Mouse (Mus musculus) myocyte (in vitro differentiated cells): ENCODE data around the gene Twnk. TPM values are rescaled to one million over a fixed set of nuclear protein-coding genes. Genes with fewer than 3 reads are reported as not detected.

ENCODE experiments used
- H3K27me3 ChIP-seq: one replicate; pipeline ENCODE4 v1.6.1; 2011; ENCODE audit not compliant: control insufficient read depth, insufficient read depth, insufficient read length
- H3K36me3 ChIP-seq: one replicate; pipeline ENCODE4 v1.6.1; 2011; ENCODE audit not compliant: control insufficient read depth, insufficient read depth
- H3K4me2 ChIP-seq: one replicate; pipeline ENCODE4 v1.6.1; 2011; ENCODE audit warnings: low read depth, control low read depth
- H3K4me3 ChIP-seq: one replicate; pipeline ENCODE4 v1.5.1; 2011; ENCODE audit warnings: mild to moderate bottlenecking, control low read depth, moderate library complexity
- H3K79me2 ChIP-seq: one replicate; pipeline ENCODE4 v1.6.1; 2011; ENCODE audit not compliant: control insufficient read depth, insufficient read depth
- H3ac ChIP-seq: one replicate; pipeline ENCODE4 v1.6.1; 2011; ENCODE audit not compliant: control insufficient read depth, insufficient read length
- CEBPB ChIP-seq: IDR thresholded peaks from 2 replicates; pipeline ENCODE4 v1.6.1; 2011; ENCODE audit warnings: mild to moderate bottlenecking, moderate library complexity; ENCODE audit not compliant: poor library complexity, insufficient read depth, severe bottlenecking
- E2F4 ChIP-seq: IDR thresholded peaks from one replicate; pipeline ENCODE4 v1.6.1; 2011; ENCODE audit warnings: mild to moderate bottlenecking, control low read depth, moderate library complexity; ENCODE audit not compliant: insufficient read depth
- MAX ChIP-seq: IDR thresholded peaks from one replicate; pipeline ENCODE4 v1.6.1; 2011; ENCODE audit warnings: low read depth, mild to moderate bottlenecking, control low read depth
- MYOD1 ChIP-seq, 3 experiments: IDR thresholded peaks; one replicate each; pipeline ENCODE4 v1.6.1; 2011; ENCODE audit warnings: control low read depth in 2 of 3, low read depth in 2 of 3, mild to moderate bottlenecking in 2 of 3, moderate library complexity in 1 of 3; ENCODE audit not compliant: insufficient read length in 2 of 3, control insufficient read depth in 1 of 3
- MYOG ChIP-seq, 3 experiments: IDR thresholded peaks; one replicate each; pipeline ENCODE4 v1.6.1; 2011; ENCODE audit warnings: control low read depth in 2 of 3, low read depth in 2 of 3, mild to moderate bottlenecking in 2 of 3; ENCODE audit not compliant: insufficient read length in 2 of 3, control insufficient read depth in 1 of 3, insufficient read depth in 1 of 3
- POLR2A ChIP-seq: IDR thresholded peaks from one replicate; pipeline ENCODE4 v1.6.1; 2011; ENCODE audit warnings: low read depth, mild to moderate bottlenecking, control low read depth, moderate library complexity; ENCODE audit not compliant: insufficient read length
- POLR2AphosphoS2 ChIP-seq: IDR thresholded peaks from one replicate; pipeline ENCODE4 v1.6.1; 2011; ENCODE audit warnings: low read depth, control low read depth; ENCODE audit not compliant: insufficient read length
- REST ChIP-seq: IDR thresholded peaks from one replicate; pipeline ENCODE4 v1.6.1; 2011; ENCODE audit warnings: mild to moderate bottlenecking, control low read depth, moderate library complexity; ENCODE audit not compliant: insufficient read depth, insufficient read length
- SRF ChIP-seq: IDR thresholded peaks from one replicate; pipeline ENCODE4 v1.6.1; 2011; ENCODE audit warnings: low read depth; ENCODE audit not compliant: control insufficient read depth, insufficient read length
- TCF12 ChIP-seq: IDR thresholded peaks from one replicate; pipeline ENCODE4 v1.6.1; 2011; ENCODE audit warnings: mild to moderate bottlenecking, control low read depth; ENCODE audit not compliant: poor library complexity, insufficient read depth, severe bottlenecking
- TCF3 ChIP-seq: IDR thresholded peaks from one replicate; pipeline ENCODE4 v1.6.1; 2011; ENCODE audit warnings: low read depth, control low read depth; ENCODE audit not compliant: insufficient read length
- USF1 ChIP-seq: IDR thresholded peaks from one replicate; pipeline ENCODE4 v1.6.1; 2011; ENCODE audit warnings: low read depth, mild to moderate bottlenecking, control low read depth, moderate library complexity
- polyA plus RNA-seq: library from polyadenylated mRNA; unstranded; fragments of >200 nt; fragmentation: generic; extraction: Trizol; gene quantifications from one replicate; pipeline ENCODE4 v1.2.1, GENCODE M21; 2012; ENCODE audit warnings: missing spikeins

Twnk gene
- polyA plus RNA-seq, 1 experiment = 13.5 TPM

DNA sequence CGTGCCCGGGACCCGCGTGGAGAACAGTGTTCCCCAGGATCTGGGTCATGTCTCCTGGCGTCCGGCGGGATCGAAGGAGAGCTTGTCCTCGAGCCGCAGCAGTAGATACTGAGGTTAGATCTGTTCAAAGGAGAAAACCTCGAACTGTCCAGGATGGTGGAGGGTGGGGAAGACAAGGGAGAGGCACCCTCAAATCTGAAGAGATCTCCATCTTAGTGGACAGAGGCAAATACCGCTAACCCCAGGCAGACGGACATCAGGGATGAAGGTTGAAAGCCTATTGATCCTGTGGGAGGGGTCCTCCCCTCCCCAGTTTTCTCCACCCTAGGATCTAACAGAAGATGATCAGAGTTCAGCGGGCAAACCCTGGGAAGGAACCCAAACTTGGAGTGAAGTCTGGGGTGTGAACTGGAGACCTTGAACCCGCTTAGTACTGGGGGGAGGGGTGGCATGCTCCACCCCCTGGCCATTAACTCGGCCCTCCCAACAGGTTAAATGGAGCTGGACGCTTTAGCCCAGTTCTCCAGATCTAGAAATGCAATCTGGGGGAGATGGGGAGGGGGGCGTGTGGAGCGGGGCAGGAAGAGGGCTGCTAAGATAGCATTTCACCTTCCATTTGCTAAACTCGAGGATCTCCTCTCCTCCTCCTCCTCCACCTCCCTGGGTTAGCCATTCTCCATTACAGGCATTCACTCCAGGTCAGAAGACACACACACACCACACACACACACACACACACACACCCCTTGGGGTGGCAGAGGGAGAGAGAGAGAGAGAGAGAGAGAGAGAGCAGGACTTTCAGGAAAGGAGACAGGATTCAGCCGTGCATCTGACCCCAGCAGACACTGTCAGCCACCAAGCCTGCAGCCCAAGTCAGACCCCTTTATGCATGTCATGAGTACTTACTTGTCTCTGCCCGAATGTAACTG lies 15.6 kb upstream of the Twnk start:
- Histone ChIP-seq H3K4me3 (no peak overlapping the region), H3K36me3 (no peaks in the 10 kb centered on the region), H3K79me2 (no peaks in the 10 kb centered on the region), H3ac (no peak overlapping the region), H3K4me2 (peak overlapping the region; percentile 61), H3K27me3 (peaks cover 5% of the 10 kb centered on the region)
- TF ChIP-seq TCF12 (no peak), POLR2A (no peak), TCF3 (no peak), REST (no peak), USF1 (no peak), SRF (no peak), MAX (no peak), E2F4 (no peak), MYOG (IDR thresholded peaks at IDR 0.05; ENCODE audit: control insufficient read depth in 1 of 3, insufficient read depth in 1 of 3, insufficient read length in 2 of 3, low read depth in 2 of 3) (no peak), POLR2AphosphoS2 (no peak), MYOD1 (IDR thresholded peaks at IDR 0.05; ENCODE audit: control insufficient read depth in 1 of 3, insufficient read length in 2 of 3, low read depth in 2 of 3) (no peak)

DNA sequence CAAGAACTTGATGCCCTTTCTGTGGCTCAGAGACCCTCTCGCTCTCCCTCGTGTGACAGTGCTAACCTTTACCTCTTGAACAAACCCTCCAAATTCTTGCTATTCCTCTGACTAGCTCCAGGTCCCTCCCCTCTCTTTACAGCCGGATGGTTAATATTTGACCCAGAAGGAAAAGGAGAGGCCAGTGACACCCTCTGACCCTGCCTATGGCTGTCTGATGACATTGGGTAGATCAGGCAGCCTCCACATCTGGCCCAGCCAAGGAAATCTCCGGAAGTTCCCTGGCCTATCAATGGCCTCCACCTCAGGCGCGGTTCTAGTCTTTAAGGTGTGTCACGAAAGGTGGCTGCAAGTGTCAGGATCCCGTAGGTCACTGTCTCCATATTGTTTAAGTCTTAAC lies 14.4 kb upstream of the Twnk start:
- Histone ChIP-seq H3K27me3 (peaks cover 5% of the 10 kb centered on the region), H3ac (no peak overlapping the region), H3K79me2 (no peaks in the 10 kb centered on the region), H3K4me3 (no peak overlapping the region), H3K4me2 (no peak overlapping the region), H3K36me3 (no peaks in the 10 kb centered on the region)
- TF ChIP-seq TCF3 (no peak), USF1 (no peak), POLR2AphosphoS2 (no peak), E2F4 (no peak), MYOG (IDR thresholded peaks at IDR 0.05; ENCODE audit: control insufficient read depth in 1 of 3, insufficient read depth in 1 of 3, insufficient read length in 2 of 3, low read depth in 2 of 3) (no peak), REST (no peak), CEBPB (no peak), TCF12 (no peak), MYOD1 (IDR thresholded peaks at IDR 0.05; ENCODE audit: control insufficient read depth in 1 of 3, insufficient read length in 2 of 3, low read depth in 2 of 3) (no peak), MAX (no peak), SRF (no peak), POLR2A (no peak)

DNA sequence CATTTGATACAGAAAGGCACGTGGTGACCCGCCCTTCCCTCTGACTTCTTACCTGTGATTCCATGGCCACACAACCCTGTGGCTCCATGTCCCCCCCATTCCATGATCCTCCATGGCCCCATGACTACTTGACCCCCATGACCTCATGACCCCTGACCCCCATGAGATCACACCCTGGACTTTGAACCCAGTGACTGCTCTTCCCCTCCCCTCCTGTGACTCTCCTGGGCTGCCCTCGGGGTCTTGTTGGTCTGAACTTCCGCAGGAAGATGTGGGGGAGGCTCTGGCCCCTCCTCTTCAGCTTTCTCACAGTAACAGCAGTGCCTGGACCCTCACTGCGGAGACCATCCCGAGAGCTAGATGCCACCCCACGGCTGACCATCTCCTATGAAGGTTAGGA lies 13.2 kb upstream of the Twnk start:
- TF ChIP-seq E2F4 (no peak), SRF (no peak), MYOG (IDR thresholded peaks at IDR 0.05; ENCODE audit: control insufficient read depth in 1 of 3, insufficient read depth in 1 of 3, insufficient read length in 2 of 3, low read depth in 2 of 3) (no peak), MYOD1 (IDR thresholded peaks at IDR 0.05; ENCODE audit: control insufficient read depth in 1 of 3, insufficient read length in 2 of 3, low read depth in 2 of 3) (no peak), REST (no peak), USF1 (no peak), POLR2AphosphoS2 (no peak), MAX (no peak), POLR2A (no peak), CEBPB (no peak), TCF12 (no peak), TCF3 (no peak)
- H3K36me3 ChIP-seq = no peaks in the 10 kb centered on the region
- peaks cover 5% of the 10 kb centered on the region for H3K27me3 ChIP-seq
- no peaks in the 10 kb centered on the region for H3K79me2 ChIP-seq
- no peak overlapping the region for H3ac ChIP-seq
- H3K4me3 ChIP-seq = no peak overlapping the region
- H3K4me2 ChIP-seq = no peak overlapping the region

DNA sequence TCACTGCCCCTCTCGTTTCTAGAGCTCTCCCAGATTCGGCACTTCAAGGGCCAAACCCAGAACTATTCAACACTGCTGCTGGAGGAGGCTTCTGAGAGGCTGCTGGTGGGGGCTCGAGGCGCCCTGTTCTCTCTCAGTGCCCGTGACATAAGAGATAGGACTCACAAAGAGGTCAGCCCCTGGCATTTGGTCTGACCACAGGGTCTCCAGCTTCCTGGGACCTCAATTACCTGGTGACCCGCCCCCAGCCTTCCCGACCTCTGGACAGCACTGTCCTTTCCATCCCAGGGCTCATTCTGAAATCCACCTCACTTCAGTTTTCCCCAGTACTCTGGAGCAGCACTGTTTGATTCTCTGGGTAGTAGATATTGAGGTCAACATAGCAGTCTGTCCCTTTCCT lies 12.8 kb upstream of the Twnk start:
- Histone ChIP-seq H3K4me2 (no peak overlapping the region), H3K79me2 (no peaks in the 10 kb centered on the region), H3K4me3 (no peak overlapping the region), H3K27me3 (peaks cover 5% of the 10 kb centered on the region), H3ac (no peak overlapping the region), H3K36me3 (no peaks in the 10 kb centered on the region)
- TF ChIP-seq CEBPB = no peak
- TF ChIP-seq SRF = no peak
- TF ChIP-seq TCF3 = no peak
- no peak for TF ChIP-seq MYOD1 (IDR thresholded peaks at IDR 0.05; ENCODE audit: control insufficient read depth in 1 of 3, insufficient read length in 2 of 3, low read depth in 2 of 3)
- no peak for TF ChIP-seq MAX
- TF ChIP-seq REST = no peak
- no peak for TF ChIP-seq POLR2AphosphoS2

DNA sequence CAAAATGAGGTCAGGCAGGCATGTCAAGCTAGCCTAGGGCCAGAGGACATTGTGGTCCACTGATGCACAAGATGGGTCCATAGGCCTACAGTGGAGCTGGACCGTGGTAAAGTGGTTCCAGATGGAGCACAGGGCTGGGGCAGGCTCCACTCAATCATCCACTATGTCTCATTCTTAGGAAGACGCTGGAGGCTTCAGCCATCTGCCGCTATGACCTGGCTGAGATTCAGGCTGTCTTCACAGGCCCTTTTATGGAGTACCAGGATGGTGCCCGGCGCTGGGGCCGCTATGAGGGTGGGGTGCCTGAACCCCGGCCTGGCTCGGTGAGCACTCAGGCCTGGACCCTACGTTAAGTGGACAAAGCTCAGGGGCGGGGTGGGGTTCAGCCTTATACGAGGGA lies 7.7 kb upstream of the Twnk start:
- H3K4me3 ChIP-seq = no peak overlapping the region
- no peak overlapping the region for H3K4me2 ChIP-seq
- H3K79me2 ChIP-seq = no peaks in the 10 kb centered on the region
- no peaks in the 10 kb centered on the region for H3K36me3 ChIP-seq
- TF ChIP-seq POLR2A = no peak
- TF ChIP-seq MYOD1 (IDR thresholded peaks at IDR 0.05; ENCODE audit: control insufficient read depth in 1 of 3, insufficient read length in 2 of 3, low read depth in 2 of 3) = no peak
- no peak for TF ChIP-seq USF1
- TF ChIP-seq POLR2AphosphoS2 = no peak
- H3K27me3 ChIP-seq = no peaks in the 10 kb centered on the region
- H3ac ChIP-seq = no peak overlapping the region
